Mouse (Mus musculus) R1 (cell line): Measurements from ENCODE around the gene Gm38100.

ENCODE experiments used
- DNase-seq: peaks from one replicate; pipeline ENCODE4 v3.0.0-alpha.2; 2018; ENCODE audit warnings: low read depth, low spot score

Gm38100 gene

DNA sequence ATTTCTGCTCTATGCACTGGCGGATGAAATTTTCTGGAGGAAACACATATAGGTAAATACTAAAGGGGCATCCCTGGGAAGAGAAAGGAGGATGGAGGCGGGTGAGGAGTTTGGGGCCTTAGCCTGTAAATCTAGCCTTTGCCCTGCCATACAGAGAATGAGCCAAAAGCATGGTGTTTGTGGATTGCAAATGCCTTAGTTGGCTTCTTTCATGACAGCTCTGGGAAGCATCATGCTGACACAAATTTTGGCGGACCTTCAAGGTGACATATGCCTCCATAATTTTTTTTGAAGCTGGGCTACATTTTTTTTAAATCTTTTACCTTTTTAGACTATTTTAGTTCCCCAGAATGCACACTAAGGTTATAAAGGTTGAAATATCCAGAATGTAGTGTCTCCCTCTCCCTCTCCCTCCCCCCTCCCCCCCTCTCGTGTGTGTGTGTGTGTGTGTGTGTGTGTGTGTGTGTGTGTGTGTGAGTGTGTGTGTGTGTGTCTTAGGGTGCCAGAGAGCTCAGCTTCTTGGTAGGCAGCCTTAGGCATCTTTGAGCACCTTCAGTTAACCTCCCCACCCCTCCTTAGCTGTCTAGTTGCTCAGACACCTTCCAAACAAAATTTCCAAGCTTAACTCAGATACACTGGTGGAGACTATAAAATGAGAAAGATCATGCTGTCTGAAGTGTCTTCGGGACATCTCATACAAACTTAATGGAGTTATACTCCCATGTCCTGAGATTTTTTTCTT lies 47.0 kb downstream of the Gm38100 start:
- no peak for DNase-seq

- no peak for DNase-seq
Observed at GRCm38 (mm10) chr1:175970710-175971109, 50.6 kb downstream of the Gm38100 start.
